Mouse (Mus musculus) kidney, postnatal 10 days (tissue): ENCODE measurements at regions not wholly inside any gene's neighbourhood (a gene's known extent, or its start where the extent isn't known, plus 50 kb on each side); places are given as distances from the start of the nearest gene placed in this dataset.

ENCODE experiments used
- DNase-seq: peaks from one replicate; pipeline ENCODE4 v3.0.0; 2021; ENCODE audit warnings: mixed read lengths

GRCm38 (mm10) chr9:41668741-41669140 is 455.4 kb downstream of the Sorl1 start:
- no peak for DNase-seq

- peak; percentile 36 for DNase-seq
Measured at GRCm38 (mm10) chr9:41665000-41665685, 459.0 kb downstream of the Sorl1 start.

GRCm38 (mm10) chr9:41660576-41660975 is 463.5 kb downstream of the Sorl1 start:
- DNase-seq: no peak

GRCm38 (mm10) chr9:41660011-41660410 is 464.1 kb downstream of the Sorl1 start:
- no peak for DNase-seq

- no peak for DNase-seq
Measured at GRCm38 (mm10) chr9:41631564-41632205, 470.2 kb upstream of the Ubash3b start.

GRCm38 (mm10) chr9:41621341-41621740 is 459.8 kb upstream of the Ubash3b start:
- DNase-seq: no peak

GRCm38 (mm10) chr9:41614002-41614401 is 452.5 kb upstream of the Ubash3b start:
- DNase-seq: no peak

GRCm38 (mm10) chr9:41612802-41613550 is 451.5 kb upstream of the Ubash3b start:
- no peak for DNase-seq

GRCm38 (mm10) chr9:41612452-41612795 is 450.9 kb upstream of the Ubash3b start:
- no peak for DNase-seq

- DNase-seq: peak; percentile 67
Measured at GRCm38 (mm10) chr9:41611534-41612451, 450.3 kb upstream of the Ubash3b start.

- no peak for DNase-seq
Measured at GRCm38 (mm10) chr9:41610347-41610746, 448.9 kb upstream of the Ubash3b start.

GRCm38 (mm10) chr9:41606136-41606535 is 444.6 kb upstream of the Ubash3b start:
- no peak for DNase-seq

- no peak for DNase-seq
Measured at GRCm38 (mm10) chr9:41604916-41605315, 443.4 kb upstream of the Ubash3b start.

- no peak for DNase-seq
Measured at GRCm38 (mm10) chr9:41600778-41601177, 439.3 kb upstream of the Ubash3b start.

- no peak for DNase-seq
Measured at GRCm38 (mm10) chr9:41599874-41600273, 438.4 kb upstream of the Ubash3b start.

- DNase-seq: no peak
Measured at GRCm38 (mm10) chr9:41595749-41596148, 434.3 kb upstream of the Ubash3b start.

GRCm38 (mm10) chr9:41593998-41594397 is 432.5 kb upstream of the Ubash3b start:
- DNase-seq: no peak

GRCm38 (mm10) chr9:41592900-41593690 is 431.6 kb upstream of the Ubash3b start:
- no peak for DNase-seq

- no peak for DNase-seq
Measured at GRCm38 (mm10) chr9:41592101-41592500, 430.6 kb upstream of the Ubash3b start.

GRCm38 (mm10) chr9:41590164-41590563 is 428.7 kb upstream of the Ubash3b start:
- DNase-seq: no peak

- DNase-seq: no peak
Measured at GRCm38 (mm10) chr9:41588466-41589425, 427.2 kb upstream of the Ubash3b start.
